Mouse (Mus musculus): ENCODE measurements around the gene Hipk3. TPM values are rescaled to one million over a fixed set of nuclear protein-coding genes. Genes with fewer than 3 reads are reported as not detected.
A peak's percentile ranks its signal among the peaks of the same experiment; 100 is the strongest.

Hipk3 gene
- polyA plus RNA-seq, 1 experiment from 2014 or later = 7.3 TPM

DNA sequence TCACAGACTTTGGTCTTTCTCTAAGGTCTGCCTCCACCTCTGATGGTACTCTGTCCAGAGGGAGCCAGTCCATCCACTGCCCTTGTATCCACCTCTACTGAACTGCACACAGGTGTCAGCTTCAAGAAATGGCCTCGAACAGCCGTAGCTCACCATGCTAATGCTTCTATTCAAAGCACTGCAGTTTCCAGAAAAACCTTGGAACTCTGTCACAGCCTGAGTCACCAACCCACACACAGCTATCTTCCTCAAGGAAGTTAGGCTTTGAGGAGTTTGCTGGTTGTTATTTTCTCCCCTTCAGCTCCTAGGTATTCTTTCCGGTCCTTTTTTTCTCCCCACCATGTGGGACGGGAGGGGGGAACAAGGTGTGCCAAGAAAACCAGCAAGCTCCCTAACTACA lies 3.5 kb upstream of the Hipk3 start:
- Histone ChIP-seq H3K36me3 (ENCODE audit: control insufficient read depth, insufficient read depth, low read length) (no peaks in the 10 kb centered on the region), H3K27ac (ENCODE audit: low read length) (no peak overlapping the region), H3K4me2 (ENCODE audit: low read length) (no peak overlapping the region), H3K9me3 (replicated peaks; ENCODE audit: control insufficient read depth, low read length, poor library complexity, severe bottlenecking) (no peaks in the 10 kb centered on the region), H3K4me3 (ENCODE audit: low read depth, low read length) (no peak overlapping the region), H3K4me1 (ENCODE audit: control insufficient read depth, insufficient read depth, low read length) (peaks cover 8% of the 10 kb centered on the region), H3K27me3 (ENCODE audit: control insufficient read depth, insufficient read depth, low read depth, low read length) (no peaks in the 10 kb centered on the region), H3K9ac (ENCODE audit: low read depth, low read length) (no peak overlapping the region)
- 58% methylated on average over 4 of the region's 4 CpGs for WGBS
- no peak for ATAC-seq

- Histone ChIP-seq H3K4me1 (ENCODE audit: control insufficient read depth, insufficient read depth, low read length) (peaks cover 8% of the 10 kb centered on the region), H3K27me3 (ENCODE audit: control insufficient read depth, insufficient read depth, low read depth, low read length) (no peaks in the 10 kb centered on the region), H3K9ac (ENCODE audit: low read depth, low read length) (no peak overlapping the region), H3K4me3 (ENCODE audit: low read depth, low read length) (no peak overlapping the region), H3K27ac (ENCODE audit: low read length) (no peak overlapping the region), H3K36me3 (ENCODE audit: control insufficient read depth, insufficient read depth, low read length) (no peaks in the 10 kb centered on the region), H3K4me2 (ENCODE audit: low read length) (no peak overlapping the region), H3K9me3 (replicated peaks; ENCODE audit: control insufficient read depth, low read length, poor library complexity, severe bottlenecking) (no peaks in the 10 kb centered on the region)
- no peak for ATAC-seq
- WGBS = 93% methylated on average over 2 of the region's 2 CpGs
Observed at GRCm38 (mm10) chr2:104497231-104497630, 3.0 kb upstream of the Hipk3 start.

- H3K4me2 ChIP-seq (ENCODE audit: low read length) = no peak overlapping the region
- no peak for ATAC-seq
- H3K4me1 ChIP-seq (ENCODE audit: control insufficient read depth, insufficient read depth, low read length) = peaks cover 13% of the 10 kb centered on the region
- no peak overlapping the region for H3K27ac ChIP-seq (ENCODE audit: low read length)
- H3K4me3 ChIP-seq (ENCODE audit: low read depth, low read length) = no peak overlapping the region
- no peak overlapping the region for H3K9ac ChIP-seq (ENCODE audit: low read depth, low read length)
- no peaks in the 10 kb centered on the region for H3K27me3 ChIP-seq (ENCODE audit: control insufficient read depth, insufficient read depth, low read depth, low read length)
- H3K36me3 ChIP-seq (ENCODE audit: control insufficient read depth, insufficient read depth, low read length) = no peaks in the 10 kb centered on the region
- no peaks in the 10 kb centered on the region for H3K9me3 ChIP-seq (replicated peaks; ENCODE audit: control insufficient read depth, low read length, poor library complexity, severe bottlenecking)
- 51% methylated on average over 5 of the region's 5 CpGs for WGBS
Observed at GRCm38 (mm10) chr2:104496206-104496605, 2.0 kb upstream of the Hipk3 start.

DNA sequence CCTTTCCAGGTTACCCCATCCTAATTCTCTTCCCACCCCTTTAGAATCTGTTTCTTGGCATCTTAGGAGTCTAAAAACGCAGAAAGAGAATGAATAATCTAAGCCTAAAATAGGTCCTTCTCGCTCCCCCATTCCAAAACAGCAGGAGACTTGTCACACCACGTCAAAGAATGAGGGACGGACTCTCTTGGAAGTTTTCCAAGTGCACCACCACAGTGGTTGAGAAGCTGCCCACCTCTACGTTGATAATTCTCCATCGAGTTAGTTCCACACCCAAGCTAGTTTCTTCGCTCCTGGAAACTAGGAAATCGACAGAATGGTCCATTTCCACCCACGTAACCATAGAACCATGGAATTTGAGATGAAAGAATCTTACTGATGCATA lies 547 bp upstream of the Hipk3 start:
- Histone ChIP-seq H3K27me3 (ENCODE audit: control insufficient read depth, insufficient read depth, low read depth, low read length) (no peaks in the 10 kb centered on the region), H3K27ac (ENCODE audit: low read length) (peak overlapping the region; percentile 99), H3K36me3 (ENCODE audit: control insufficient read depth, insufficient read depth, low read length) (no peaks in the 10 kb centered on the region), H3K9me3 (replicated peaks; ENCODE audit: control insufficient read depth, low read length, poor library complexity, severe bottlenecking) (no peaks in the 10 kb centered on the region), H3K4me2 (ENCODE audit: low read length) (peak overlapping the region; percentile 55), H3K4me1 (ENCODE audit: control insufficient read depth, insufficient read depth, low read length) (peaks cover 18% of the 10 kb centered on the region), H3K4me3 (ENCODE audit: low read depth, low read length) (peak overlapping the region; percentile 96), H3K9ac (ENCODE audit: low read depth, low read length) (peak overlapping the region; percentile 99)
- ATAC-seq = no peak
- 10% methylated on average over 9 of the region's 9 CpGs for WGBS

DNA sequence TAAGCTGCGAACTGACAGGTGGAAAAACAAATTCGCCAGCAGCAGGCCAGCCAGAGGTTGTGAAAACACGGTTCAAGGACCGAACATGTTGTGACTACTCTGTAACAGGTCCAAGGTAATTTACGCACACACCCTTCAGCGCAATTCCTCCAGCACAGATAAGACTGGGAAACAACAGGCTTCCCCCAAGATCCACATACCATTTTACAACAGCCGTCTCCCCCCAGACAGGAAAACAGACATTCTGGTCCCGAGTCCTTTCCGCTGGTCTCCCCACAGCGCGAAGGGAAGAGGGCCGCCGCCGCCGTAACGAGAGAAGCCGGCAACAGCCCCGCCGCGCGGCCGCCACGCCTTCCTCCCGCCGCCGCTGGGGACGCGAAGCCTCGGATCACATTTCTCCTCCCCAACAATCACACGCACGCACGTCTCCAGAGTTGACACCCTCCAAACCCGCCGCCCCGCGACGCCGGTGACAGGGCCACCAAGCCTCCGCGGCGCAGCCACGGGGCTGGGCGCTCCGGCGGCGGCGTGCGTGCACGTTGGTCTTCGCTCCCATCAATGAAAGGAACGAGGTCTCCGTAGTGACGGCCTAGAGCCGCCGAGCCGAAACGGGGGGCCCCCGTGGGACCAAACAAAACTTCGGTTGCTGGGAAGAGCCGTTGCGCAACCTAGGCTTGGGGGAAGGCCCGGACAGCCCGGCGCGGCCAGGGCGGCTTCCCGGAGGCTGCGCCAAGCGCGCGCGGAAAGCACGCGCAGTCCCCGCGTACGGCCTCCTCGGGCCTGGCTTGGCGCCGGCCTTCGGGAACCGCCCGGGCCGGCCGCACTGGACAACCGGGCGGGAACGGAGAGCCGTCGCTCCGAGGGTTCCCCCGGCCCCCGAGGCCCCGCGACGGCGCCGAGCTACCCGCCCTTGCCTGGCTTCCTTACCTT lies 960 bp downstream of the Hipk3 start:
- Histone ChIP-seq H3K9me3 (replicated peaks; ENCODE audit: control insufficient read depth, low read length, poor library complexity, severe bottlenecking) (no peaks in the 10 kb centered on the region), H3K27me3 (ENCODE audit: control insufficient read depth, insufficient read depth, low read depth, low read length) (no peaks in the 10 kb centered on the region), H3K4me2 (ENCODE audit: low read length) (peak overlapping the region; percentile 55), H3K36me3 (ENCODE audit: control insufficient read depth, insufficient read depth, low read length) (no peaks in the 10 kb centered on the region), H3K9ac (ENCODE audit: low read depth, low read length) (peak overlapping the region; percentile 99), H3K4me3 (ENCODE audit: low read depth, low read length) (peak overlapping the region; percentile 96), H3K4me1 (ENCODE audit: control insufficient read depth, insufficient read depth, low read length) (peaks cover 18% of the 10 kb centered on the region), H3K27ac (ENCODE audit: low read length) (peak overlapping the region; percentile 99)
- ATAC-seq = peak; percentile 79
- WGBS = under 1% methylated on average over 62 of the region's 99 CpGs

- Histone ChIP-seq H3K4me2 (ENCODE audit: low read length) (peak overlapping the region; percentile 31; the same call in 1 of the 2 replicates), H3K4me1 (ENCODE audit: control insufficient read depth, insufficient read depth, low read length) (peaks cover 18% of the 10 kb centered on the region), H3K27ac (ENCODE audit: low read length) (no peak overlapping the region), H3K4me3 (ENCODE audit: low read depth, low read length) (no peak overlapping the region; the same call in 1 of the 2 replicates), H3K9ac (ENCODE audit: low read depth, low read length) (no peak overlapping the region), H3K36me3 (ENCODE audit: control insufficient read depth, insufficient read depth, low read length) (no peaks in the 10 kb centered on the region), H3K9me3 (replicated peaks; ENCODE audit: control insufficient read depth, low read length, poor library complexity, severe bottlenecking) (no peaks in the 10 kb centered on the region), H3K27me3 (ENCODE audit: control insufficient read depth, insufficient read depth, low read depth, low read length) (no peaks in the 10 kb centered on the region)
- no peak for ATAC-seq
- WGBS = 42% methylated on average over 2 of the region's 2 CpGs
Observed at GRCm38 (mm10) chr2:104491221-104491795, 2.9 kb downstream of the Hipk3 start.

DNA sequence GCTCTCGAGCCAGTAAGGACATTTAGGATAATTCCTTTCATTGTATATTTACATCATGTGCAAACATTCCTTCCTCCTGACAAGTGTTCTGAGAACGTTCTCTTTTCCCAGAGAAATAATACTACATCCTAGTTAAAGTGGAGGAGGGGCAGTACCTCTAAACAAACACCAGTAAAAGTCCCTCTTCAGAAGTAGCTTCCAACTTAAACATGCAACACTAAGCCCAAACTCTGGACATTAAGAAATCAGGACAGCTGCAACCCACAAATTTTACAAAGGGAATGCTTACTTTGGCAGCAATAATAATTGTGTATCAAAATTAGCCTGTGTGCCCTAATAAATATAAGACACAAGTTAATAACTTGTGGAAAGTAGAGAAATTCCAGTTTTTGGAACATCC lies 3.5 kb downstream of the Hipk3 start:
- H3K9ac ChIP-seq (ENCODE audit: low read depth, low read length) = no peak overlapping the region
- no peak overlapping the region for H3K27ac ChIP-seq (ENCODE audit: low read length)
- no peaks in the 10 kb centered on the region for H3K9me3 ChIP-seq (replicated peaks; ENCODE audit: control insufficient read depth, low read length, poor library complexity, severe bottlenecking)
- no peak for ATAC-seq
- H3K4me2 ChIP-seq (ENCODE audit: low read length) = no peak overlapping the region
- H3K4me1 ChIP-seq (ENCODE audit: control insufficient read depth, insufficient read depth, low read length) = peaks cover 18% of the 10 kb centered on the region
- no peak overlapping the region for H3K4me3 ChIP-seq (ENCODE audit: low read depth, low read length)
- no peaks in the 10 kb centered on the region for H3K27me3 ChIP-seq (ENCODE audit: control insufficient read depth, insufficient read depth, low read depth, low read length)
- H3K36me3 ChIP-seq (ENCODE audit: control insufficient read depth, insufficient read depth, low read length) = no peaks in the 10 kb centered on the region
- WGBS = 68% methylated on average over 2 of the region's 2 CpGs

DNA sequence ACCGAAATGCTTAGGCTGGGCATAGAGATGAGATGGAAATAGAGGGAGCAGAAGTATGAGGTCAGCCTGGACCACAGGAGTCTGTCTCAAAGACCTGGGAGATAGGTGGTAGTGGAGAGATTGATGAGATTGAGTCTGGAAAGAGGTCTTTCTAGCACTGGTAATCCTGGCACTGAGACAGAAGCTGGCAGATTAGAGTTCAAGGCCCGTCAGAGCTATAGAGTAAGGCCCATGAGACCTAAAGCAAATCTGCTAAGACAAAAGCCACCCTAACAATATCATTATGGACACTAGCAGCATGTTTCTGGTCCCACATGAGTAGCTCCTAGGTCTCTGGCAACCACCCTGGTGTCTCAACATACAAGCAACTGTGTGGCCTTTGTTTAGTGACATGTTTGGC lies 4.4 kb downstream of the Hipk3 start:
- H3K27ac ChIP-seq (ENCODE audit: low read length) = no peak overlapping the region
- ATAC-seq = no peak
- no peaks in the 10 kb centered on the region for H3K36me3 ChIP-seq (ENCODE audit: control insufficient read depth, insufficient read depth, low read length)
- H3K27me3 ChIP-seq (ENCODE audit: control insufficient read depth, insufficient read depth, low read depth, low read length) = no peaks in the 10 kb centered on the region
- 86% methylated on average over 2 of the region's 2 CpGs for WGBS
- peaks cover 12% of the 10 kb centered on the region for H3K4me1 ChIP-seq (ENCODE audit: control insufficient read depth, insufficient read depth, low read length)
- no peak overlapping the region for H3K4me2 ChIP-seq (ENCODE audit: low read length)
- no peak overlapping the region for H3K4me3 ChIP-seq (ENCODE audit: low read depth, low read length)
- no peak overlapping the region for H3K9ac ChIP-seq (ENCODE audit: low read depth, low read length)
- no peaks in the 10 kb centered on the region for H3K9me3 ChIP-seq (replicated peaks; ENCODE audit: control insufficient read depth, low read length, poor library complexity, severe bottlenecking)

- ATAC-seq = no peak
- Histone ChIP-seq H3K4me3 (ENCODE audit: low read depth, low read length) (no peak overlapping the region), H3K4me1 (ENCODE audit: control insufficient read depth, insufficient read depth, low read length) (no peaks in the 10 kb centered on the region), H3K9me3 (replicated peaks; ENCODE audit: control insufficient read depth, low read length, poor library complexity, severe bottlenecking) (no peaks in the 10 kb centered on the region), H3K27me3 (ENCODE audit: control insufficient read depth, insufficient read depth, low read depth, low read length) (no peaks in the 10 kb centered on the region), H3K4me2 (ENCODE audit: low read length) (no peak overlapping the region), H3K27ac (ENCODE audit: low read length) (no peak overlapping the region), H3K36me3 (ENCODE audit: control insufficient read depth, insufficient read depth, low read length) (no peaks in the 10 kb centered on the region), H3K9ac (ENCODE audit: low read depth, low read length) (no peak overlapping the region)
- WGBS = 68% methylated on average over 5 of the region's 5 CpGs
Observed at GRCm38 (mm10) chr2:104484438-104484837, 9.8 kb downstream of the Hipk3 start.
